Mouse (Mus musculus): ENCODE results near the gene Zfp148. TPM values are rescaled to one million over a fixed set of nuclear protein-coding genes. Genes with fewer than 3 reads are reported as not detected.
A peak's percentile ranks its signal among the peaks of the same experiment; 100 is the strongest.

The Zfp148 gene
- 66.8 and 68.0 TPM in 2 replicates for total RNA-seq (2021)
- long read RNA-seq, experiment 1, full-length matches to known transcripts, result 20 of 31 reads
- long read RNA-seq, experiment 1, partial matches to known transcripts, result 0 of 31 reads
- long read RNA-seq, experiment 1, other reads (novel, unspliced or antisense), result 11 of 31 reads
- long read RNA-seq, experiment 2, full-length matches to known transcripts, result 11 of 24 reads
- long read RNA-seq, experiment 2, partial matches to known transcripts, result 0 of 24 reads
- long read RNA-seq, experiment 2, other reads (novel, unspliced or antisense), result 13 of 24 reads

- peak; percentile 94 for DNase-seq
Measured at GRCm38 (mm10) chr16:33379944-33380881, at the start of gene Zfp148. Gene Zfp148, plus strand, starts transcription at chr16:33380836.

- DNase-seq, result no peak
Measured at GRCm38 (mm10) chr16:33333015-33333414, 47.6 kb upstream of the Zfp148 start.

DNA sequence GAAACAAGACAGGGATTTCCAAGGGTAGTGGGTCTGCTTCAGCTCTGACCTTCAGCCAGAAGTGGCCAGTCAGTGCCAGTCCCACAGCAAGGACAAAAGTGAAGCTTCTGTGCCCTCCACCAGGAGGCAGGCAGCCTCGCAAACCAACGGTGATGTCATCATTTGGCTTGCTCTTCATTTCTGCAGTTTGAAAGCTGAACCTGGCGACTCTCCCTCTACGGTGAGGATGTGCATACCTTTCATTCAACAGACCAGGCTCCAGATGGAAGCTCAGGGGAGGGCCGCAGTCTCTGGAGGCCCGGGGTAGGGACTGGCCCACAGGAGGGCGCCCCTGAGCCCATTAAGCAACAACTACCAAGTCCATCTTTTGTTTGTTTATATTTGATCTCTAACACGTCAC, 43.5 kb upstream of the Zfp148 start:
- peak; percentile 83 for DNase-seq

DNA sequence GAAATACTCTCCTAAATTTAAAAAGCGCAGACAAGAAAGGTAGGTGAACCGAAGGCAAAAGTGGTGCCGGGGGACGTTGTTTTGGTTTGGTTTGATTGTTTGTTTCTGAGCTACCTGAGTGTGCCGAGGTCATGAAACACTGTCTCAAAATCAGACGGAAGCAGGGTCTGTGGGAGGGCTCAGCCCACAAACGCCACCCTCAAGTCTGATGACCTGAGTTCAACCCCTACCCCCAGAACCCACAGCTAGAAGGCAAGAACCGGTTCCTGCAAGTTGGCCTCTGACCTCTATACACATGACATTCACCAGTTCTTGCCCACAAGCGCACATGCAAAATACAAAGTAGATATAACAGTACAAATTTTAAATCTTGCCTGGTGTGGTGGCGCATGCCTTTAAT, 43.0 kb upstream of the Zfp148 start:
- DNase-seq, result no peak

DNA sequence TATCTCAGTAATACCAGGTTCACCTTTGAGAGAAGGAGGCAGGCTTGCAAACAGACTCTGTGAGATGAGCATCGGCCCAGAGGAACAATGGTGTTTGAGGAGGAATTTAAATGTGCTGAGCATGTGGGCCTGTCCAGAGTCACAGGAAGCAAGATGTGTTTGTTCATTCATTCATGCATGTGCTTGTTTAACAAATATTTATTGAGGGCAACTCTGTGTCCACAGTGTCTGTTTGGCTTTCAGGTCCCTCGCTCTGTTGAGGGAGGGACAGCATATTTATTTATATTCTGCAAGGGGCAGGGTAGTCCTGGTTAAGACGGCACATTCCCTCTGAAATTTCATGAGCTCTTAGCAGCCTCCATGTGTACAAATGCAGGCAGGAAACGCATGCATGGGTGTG, 42.1 kb upstream of the Zfp148 start:
- no peak for DNase-seq

DNA sequence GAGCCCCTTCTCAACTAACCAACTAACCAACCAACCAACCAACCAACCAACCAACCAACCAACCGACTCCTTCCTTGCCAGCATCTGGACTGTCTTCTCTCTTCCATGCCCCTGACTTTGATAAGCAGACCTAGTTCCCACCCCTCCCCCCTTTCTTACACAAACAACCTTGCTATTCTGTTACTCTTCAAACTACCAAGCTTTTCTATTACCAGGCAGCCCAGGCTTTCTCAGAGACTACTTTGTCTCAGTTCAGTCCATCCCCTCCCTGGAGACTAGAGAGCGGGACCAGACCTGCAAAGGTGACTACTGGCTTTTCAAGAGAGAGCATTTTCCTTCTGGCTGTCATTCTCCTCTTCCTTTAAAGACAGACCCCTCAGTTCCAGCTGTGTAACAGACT, 41.2 kb upstream of the Zfp148 start:
- no peak for DNase-seq

GRCm38 (mm10) chr16:33342356-33342755, 38.3 kb upstream of the Zfp148 start:
- no peak for DNase-seq

DNA sequence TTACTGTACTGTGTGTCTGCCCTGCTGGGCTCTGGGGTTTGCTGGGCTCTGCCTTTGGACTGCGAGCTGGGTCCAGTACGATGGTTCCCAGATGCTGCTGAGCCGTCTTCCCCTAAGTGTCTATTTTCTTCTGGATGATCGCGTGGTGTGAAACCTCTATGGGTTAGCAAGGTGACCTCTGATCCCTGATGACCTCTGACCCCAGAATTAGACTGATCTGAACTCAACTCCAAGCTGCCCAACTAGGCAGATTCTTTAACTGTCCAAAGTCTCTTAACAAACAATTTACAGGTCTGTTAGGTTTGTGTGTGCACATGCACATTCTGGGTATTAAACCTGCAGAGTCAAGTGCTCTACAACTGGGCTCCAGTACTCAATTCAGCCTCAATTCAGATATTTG, 37.5 kb upstream of the Zfp148 start:
- DNase-seq, result no peak

DNA sequence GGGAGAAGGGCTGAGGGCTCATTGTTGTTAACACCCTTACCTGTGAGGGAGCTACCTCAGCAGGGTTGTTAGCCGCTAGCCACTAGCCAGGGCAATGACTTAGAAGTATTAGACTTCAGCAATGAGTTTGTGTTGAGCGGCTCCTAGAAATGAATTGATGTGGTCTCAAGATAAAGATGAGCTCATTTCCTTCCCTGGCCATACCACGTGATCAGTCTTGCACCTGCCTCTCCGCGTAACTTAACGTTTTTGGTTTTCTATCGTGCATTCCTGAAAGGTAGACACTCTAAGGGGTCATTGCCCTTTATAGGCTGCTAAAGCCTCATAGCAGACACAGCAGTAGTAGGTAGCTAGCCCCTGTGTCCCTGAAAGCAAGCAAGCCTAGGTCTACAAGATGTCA, 37.0 kb upstream of the Zfp148 start:
- DNase-seq, result no peak

GRCm38 (mm10) chr16:33344379-33344778, 36.3 kb upstream of the Zfp148 start:
- DNase-seq, result peak; percentile 50

DNA sequence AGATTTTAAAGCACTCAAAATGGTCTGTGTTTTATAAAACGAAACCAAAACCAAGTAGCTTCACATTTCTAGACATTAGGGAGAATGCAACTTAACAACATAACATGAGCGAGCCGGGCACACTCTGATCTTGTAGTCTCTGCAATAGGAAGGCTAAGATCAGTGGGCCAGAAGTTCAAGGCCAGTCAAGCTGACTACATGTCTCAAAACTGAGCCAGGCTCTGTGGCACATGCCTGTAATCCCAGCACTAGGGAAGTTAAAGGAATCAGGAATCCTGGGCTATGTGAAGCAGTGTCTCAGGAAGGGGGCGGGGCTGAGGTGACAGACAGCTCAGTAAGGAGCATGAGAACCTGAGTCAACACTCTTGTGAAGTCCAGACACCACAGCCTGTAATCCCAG, 35.8 kb upstream of the Zfp148 start:
- DNase-seq, result peak; percentile 67

GRCm38 (mm10) chr16:33346376-33346775, 34.3 kb upstream of the Zfp148 start:
- DNase-seq, result no peak

- DNase-seq, result no peak
Measured at GRCm38 (mm10) chr16:33347134-33347533, 33.5 kb upstream of the Zfp148 start.

DNA sequence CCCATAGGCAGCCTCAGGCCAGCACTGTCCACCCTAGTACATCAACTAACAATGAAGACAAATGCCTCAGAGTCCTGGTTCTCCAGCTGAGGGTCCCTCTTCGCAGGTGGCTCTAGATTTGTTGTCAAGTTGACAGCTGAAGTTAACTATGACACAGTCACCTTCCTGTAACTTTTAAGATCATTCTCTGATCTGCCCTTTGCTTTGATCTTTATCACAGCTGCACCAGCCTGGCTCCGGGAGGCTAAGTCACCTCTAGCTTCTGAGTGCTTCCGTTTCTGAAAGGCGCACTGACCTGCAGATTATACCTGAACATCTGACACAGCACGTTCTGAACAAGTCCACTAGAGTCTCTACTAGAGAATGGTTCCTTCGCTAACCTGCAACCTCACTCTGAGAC, 22.8 kb upstream of the Zfp148 start:
- DNase-seq, result no peak

- DNase-seq, result no peak
Measured at GRCm38 (mm10) chr16:33365772-33366171, 14.9 kb upstream of the Zfp148 start.

- DNase-seq, result no peak
Measured at GRCm38 (mm10) chr16:33368632-33369031, 12.0 kb upstream of the Zfp148 start.

- DNase-seq, result no peak
Measured at GRCm38 (mm10) chr16:33370836-33371235, 9.8 kb upstream of the Zfp148 start.

DNA sequence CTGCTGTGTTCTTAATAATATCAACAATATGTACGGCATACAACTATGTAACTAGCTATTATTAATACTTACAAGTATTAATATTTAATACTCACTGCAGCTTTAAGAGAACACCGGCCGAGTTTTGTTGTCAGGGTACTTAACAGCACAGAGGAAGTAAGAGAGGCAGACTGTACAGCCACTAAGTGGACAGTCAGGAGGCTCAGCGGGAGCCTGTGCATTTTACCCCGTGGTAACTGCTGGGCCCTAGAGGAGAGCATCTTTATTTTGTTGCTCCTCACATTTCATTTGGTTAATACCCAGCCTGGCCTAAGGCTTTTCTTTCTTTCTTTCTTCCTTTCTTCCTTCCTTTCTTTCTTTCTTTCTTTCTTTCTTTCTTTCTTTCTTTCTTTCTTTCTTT, 8.0 kb upstream of the Zfp148 start:
- no peak for DNase-seq

DNA sequence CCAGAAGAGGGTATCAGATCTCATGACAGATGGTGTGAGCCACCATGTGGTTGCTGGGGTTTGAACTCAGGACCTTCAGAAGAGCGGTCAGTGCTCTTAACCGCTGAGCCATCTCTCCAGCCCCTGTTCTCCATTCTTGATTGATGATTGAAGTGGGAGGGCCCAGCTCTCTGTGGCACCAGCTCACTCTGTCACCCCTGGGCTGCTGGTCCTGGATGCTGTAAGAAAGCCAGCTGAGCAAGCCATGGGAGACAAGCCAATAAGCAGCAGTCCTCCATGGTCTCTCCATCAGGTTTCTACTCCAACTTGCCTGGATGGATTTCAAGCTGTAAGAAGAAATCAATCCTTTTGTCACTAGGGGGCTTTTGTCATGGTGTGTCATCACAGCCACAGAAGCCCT, 7.3 kb upstream of the Zfp148 start:
- no peak for DNase-seq

- no peak for DNase-seq
Measured at GRCm38 (mm10) chr16:33376266-33376665, 4.4 kb upstream of the Zfp148 start.

GRCm38 (mm10) chr16:33379219-33379943, 1.3 kb upstream of the Zfp148 start:
- peak; percentile 31 for DNase-seq

- peak; percentile 73 for DNase-seq
Measured at GRCm38 (mm10) chr16:33380882-33381613, 412 bp downstream of the Zfp148 start.
